Mouse (Mus musculus): ENCODE measurements around the gene Efhc1. TPM values are rescaled to one million over a fixed set of nuclear protein-coding genes. Genes with fewer than 3 reads are reported as not detected.

The Efhc1 gene
- polyA plus RNA-seq, 1 experiment from 2014 or later, result 1.1 TPM

DNA sequence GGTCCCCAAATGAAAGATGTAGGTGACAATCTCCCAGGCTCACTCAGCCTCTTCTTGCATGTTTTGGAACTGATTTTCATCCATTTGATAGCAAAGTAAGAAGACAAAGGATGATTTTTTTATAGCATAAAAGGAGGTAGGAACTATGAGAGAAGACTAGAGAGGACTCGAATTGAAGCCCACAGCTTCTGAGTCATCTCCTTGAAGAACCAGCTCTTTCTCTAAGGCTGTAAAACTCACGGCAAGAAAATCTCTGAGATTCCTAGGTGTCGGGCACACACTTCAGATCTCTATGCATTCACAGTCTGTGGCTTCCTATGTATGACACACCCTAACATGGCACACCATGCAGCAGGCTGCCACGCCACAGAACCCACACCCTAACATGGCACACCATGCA, 77.6 kb downstream of the Efhc1 start:
- Histone ChIP-seq H3K36me3 (peaks cover 3% of the 10 kb centered on the region; the same call in 1 of the 2 replicates), H3K9me3 (no peaks in the 10 kb centered on the region), H3K27me3 (ENCODE audit: insufficient read depth, poor library complexity, severe bottlenecking) (no peaks in the 10 kb centered on the region), H3K4me3 (no peak overlapping the region), H3K27ac (no peak overlapping the region), H3K4me1 (peaks cover 6% of the 10 kb centered on the region; the same call in 1 of the 2 replicates)
- 87% methylated on average over 4 of the region's 4 CpGs for WGBS
- no peak for DNase-seq (ENCODE audit: low spot score)

DNA sequence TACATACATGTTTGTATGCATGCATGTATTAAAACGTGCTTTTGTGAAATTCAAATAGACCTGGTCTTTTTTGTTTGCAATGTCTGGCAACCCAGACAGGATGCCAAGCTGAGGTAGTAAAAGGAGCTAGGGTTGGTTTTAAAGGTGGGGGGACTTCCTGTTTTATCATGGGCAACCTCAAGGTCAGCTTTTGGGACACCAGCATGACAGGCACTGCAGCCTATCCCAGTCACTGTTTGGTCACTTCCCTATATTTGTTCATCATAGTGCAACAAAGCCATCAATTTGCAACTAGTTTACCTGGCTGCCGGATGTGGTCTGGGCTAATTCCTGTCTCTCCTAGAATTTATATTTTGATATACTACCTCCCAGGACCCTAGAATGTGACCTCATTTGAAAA, 80.2 kb downstream of the Efhc1 start:
- 94% methylated on average over 2 of the region's 2 CpGs for WGBS
- Histone ChIP-seq H3K27me3 (ENCODE audit: insufficient read depth, poor library complexity, severe bottlenecking) (no peaks in the 10 kb centered on the region), H3K9me3 (no peaks in the 10 kb centered on the region), H3K4me1 (no peaks in the 10 kb centered on the region), H3K36me3 (peaks cover 8% of the 10 kb centered on the region; the same call in 1 of the 2 replicates), H3K27ac (no peak overlapping the region), H3K4me3 (no peak overlapping the region)
- no peak for DNase-seq (ENCODE audit: low spot score)

- Histone ChIP-seq H3K27ac (no peak overlapping the region), H3K27me3 (ENCODE audit: insufficient read depth, poor library complexity, severe bottlenecking) (no peaks in the 10 kb centered on the region), H3K36me3 (peaks cover 8% of the 10 kb centered on the region; the same call in 1 of the 2 replicates), H3K4me3 (no peak overlapping the region), H3K4me1 (no peaks in the 10 kb centered on the region), H3K9me3 (no peaks in the 10 kb centered on the region)
- DNase-seq (ENCODE audit: low spot score), result no peak
- WGBS, result 88% methylated on average over 11 of the region's 11 CpGs
Observed at GRCm38 (mm10) chr1:21033065-21033791, 81.8 kb downstream of the Efhc1 start.

DNA sequence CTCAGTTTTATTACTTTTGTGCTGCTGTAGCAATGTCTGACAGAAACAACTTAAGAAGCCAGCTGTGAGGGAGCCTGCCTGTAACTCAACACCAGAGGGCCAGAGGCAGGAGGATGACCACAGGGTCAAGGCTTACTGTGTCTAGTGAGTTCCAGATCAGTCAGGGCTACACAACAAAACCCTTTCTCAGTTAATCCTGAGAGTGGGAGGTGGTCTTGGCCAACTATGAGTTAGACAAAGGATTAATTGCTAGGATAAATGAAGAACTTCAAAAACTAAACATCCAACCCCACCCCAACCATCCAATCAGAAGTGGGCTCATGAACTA, 82.3 kb downstream of the Efhc1 start:
- H3K27ac ChIP-seq, result no peak overlapping the region
- H3K36me3 ChIP-seq, result peaks cover 8% of the 10 kb centered on the region; the same call in 1 of the 2 replicates
- H3K4me3 ChIP-seq, result no peak overlapping the region
- H3K4me1 ChIP-seq, result no peaks in the 10 kb centered on the region
- H3K9me3 ChIP-seq, result no peaks in the 10 kb centered on the region
- H3K27me3 ChIP-seq (ENCODE audit: insufficient read depth, poor library complexity, severe bottlenecking), result no peaks in the 10 kb centered on the region
- DNase-seq (ENCODE audit: low spot score), result no peak

DNA sequence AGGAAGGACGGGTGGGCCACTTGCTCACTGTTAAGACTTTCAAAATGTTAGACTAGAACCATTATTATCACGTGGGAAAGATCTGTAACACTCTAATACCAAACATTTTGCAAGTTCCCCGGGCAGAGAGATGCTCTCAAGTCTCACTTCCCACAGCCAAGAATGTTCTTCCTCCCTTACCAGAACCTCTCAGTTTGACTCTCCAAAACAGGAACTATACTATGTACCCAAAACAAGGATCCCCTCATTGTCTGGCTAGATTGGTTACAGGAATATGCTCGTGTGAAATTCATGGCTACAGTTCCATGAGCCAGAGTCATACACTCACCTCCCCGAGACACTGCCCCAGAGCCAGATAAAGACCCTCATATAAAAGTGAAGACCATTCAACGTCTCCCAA, 84.5 kb downstream of the Efhc1 start:
- Histone ChIP-seq H3K27ac (no peak overlapping the region), H3K9me3 (no peaks in the 10 kb centered on the region), H3K36me3 (0 out of 2 replicates have a peak, but pooled peaks cover 5% of the 10 kb centered on the region), H3K27me3 (ENCODE audit: insufficient read depth, poor library complexity, severe bottlenecking) (no peaks in the 10 kb centered on the region), H3K4me1 (peaks cover 4% of the 10 kb centered on the region), H3K4me3 (no peak overlapping the region)
- DNase-seq (ENCODE audit: low spot score), result no peak
- 72% methylated on average over 6 of the region's 6 CpGs for WGBS

DNA sequence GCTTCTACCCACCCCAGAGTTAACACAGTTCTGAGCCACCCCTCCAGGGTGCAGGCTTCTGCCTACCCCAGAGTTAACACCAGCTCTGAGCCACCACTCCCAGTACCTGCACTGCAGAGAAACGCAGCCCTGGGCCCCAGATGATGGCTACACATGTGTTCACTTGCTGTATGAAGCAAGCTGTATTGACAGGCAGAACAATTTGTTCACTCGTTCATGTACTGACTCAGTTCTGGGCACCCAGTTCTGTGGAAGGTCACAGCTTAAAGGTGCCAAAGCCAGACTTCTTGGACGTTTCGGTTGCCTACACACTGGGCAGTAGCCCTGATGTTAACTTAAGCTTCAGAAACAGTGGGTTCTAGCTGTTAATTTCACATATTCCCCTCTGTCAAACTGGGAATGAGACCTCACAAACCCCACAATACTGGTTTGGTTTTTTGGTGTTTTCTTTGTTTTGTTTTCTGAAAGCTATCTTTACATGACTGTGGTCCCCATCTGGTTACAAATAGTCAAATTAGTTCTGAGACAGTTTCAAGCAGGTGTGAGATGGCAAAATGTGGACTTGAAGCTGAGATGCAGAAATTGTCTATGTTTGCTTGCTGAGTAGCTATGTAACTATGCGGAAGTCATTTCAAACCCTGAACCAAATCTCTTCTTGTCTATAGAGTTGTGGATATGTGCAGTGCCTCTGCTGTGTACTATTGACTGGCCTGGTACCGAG, 86.6 kb downstream of the Efhc1 start:
- WGBS, result 81% methylated on average over 6 of the region's 6 CpGs

DNA sequence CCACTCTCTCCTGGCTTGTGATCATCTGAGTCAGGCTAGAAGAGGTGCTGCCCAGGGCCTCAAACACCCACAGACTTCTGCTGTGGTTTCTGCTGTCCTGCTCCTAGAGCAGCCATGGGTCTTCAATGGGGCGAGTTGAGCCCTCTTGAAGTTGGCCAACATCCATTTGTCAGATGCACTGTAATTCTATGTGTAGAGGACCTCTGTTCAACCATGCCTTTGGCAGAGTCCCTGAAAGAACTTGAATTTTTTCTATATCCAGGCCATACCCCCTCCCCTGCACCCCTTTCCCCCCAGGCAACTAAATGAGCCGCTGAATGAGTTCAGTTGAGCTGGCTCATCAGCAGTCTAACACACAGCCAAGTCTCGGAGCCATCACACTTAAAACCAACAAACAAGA, 88.1 kb downstream of the Efhc1 start:
- no peaks in the 10 kb centered on the region for H3K9me3 ChIP-seq
- no peak overlapping the region for H3K27ac ChIP-seq
- H3K4me3 ChIP-seq, result no peak overlapping the region
- DNase-seq (ENCODE audit: low spot score), result no peak
- H3K36me3 ChIP-seq, result 0 out of 2 replicates have a peak, but pooled peaks cover 5% of the 10 kb centered on the region
- 84% methylated on average over 3 of the region's 3 CpGs for WGBS
- peaks cover 9% of the 10 kb centered on the region for H3K4me1 ChIP-seq
- no peaks in the 10 kb centered on the region for H3K27me3 ChIP-seq (ENCODE audit: insufficient read depth, poor library complexity, severe bottlenecking)

More for the DNA sequence above, 86.6 kb downstream of the Efhc1 start:
- H3K27ac ChIP-seq, result no peak overlapping the region
- DNase-seq (ENCODE audit: low spot score), result no peak
- H3K36me3 ChIP-seq, result 0 out of 2 replicates have a peak, but pooled peaks cover 5% of the 10 kb centered on the region
- no peak overlapping the region for H3K4me3 ChIP-seq
- H3K4me1 ChIP-seq, result peaks cover 6% of the 10 kb centered on the region
- H3K27me3 ChIP-seq (ENCODE audit: insufficient read depth, poor library complexity, severe bottlenecking), result no peaks in the 10 kb centered on the region
- no peaks in the 10 kb centered on the region for H3K9me3 ChIP-seq

DNA sequence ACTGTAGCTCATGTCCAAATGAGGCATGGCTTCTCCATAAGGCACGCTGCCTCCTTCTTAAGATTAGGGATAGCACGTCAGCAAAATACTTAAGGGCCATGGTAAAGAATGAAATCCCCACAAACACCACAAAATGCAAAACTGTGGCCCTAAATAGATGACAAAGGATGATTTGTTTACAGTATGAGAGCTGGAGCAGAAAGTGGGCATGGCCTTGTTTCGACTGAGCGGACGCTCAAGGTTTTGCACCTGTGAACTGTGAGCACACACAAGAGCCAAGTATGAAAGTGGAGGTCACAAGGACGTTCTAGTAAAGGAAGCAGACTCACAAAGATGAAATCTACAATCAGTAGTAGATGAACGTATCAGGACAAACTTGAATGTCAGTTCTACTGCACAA, 88.7 kb downstream of the Efhc1 start:
- H3K9me3 ChIP-seq, result no peaks in the 10 kb centered on the region
- 80% methylated on average over 7 of the region's 7 CpGs for WGBS
- H3K4me3 ChIP-seq, result no peak overlapping the region
- no peaks in the 10 kb centered on the region for H3K27me3 ChIP-seq (ENCODE audit: insufficient read depth, poor library complexity, severe bottlenecking)
- 0 out of 2 replicates have a peak, but pooled peaks cover 2% of the 10 kb centered on the region for H3K36me3 ChIP-seq
- no peak for DNase-seq (ENCODE audit: low spot score)
- H3K4me1 ChIP-seq, result peaks cover 9% of the 10 kb centered on the region
- H3K27ac ChIP-seq, result no peak overlapping the region

Other genes starting within 250 kb of the Efhc1 start
- not detected in 2 replicates for gene Il17a, start 220.7 kb upstream of the Efhc1 start, polyA plus RNA-seq (2016; fragmentation: Nextera tagmentation; extraction: Ambion mirVana)
- 0.16 TPM in 1 of 2 replicates, not detected in the other for gene Il17f, start 161.0 kb upstream of the Efhc1 start, polyA plus RNA-seq (2016; fragmentation: Nextera tagmentation; extraction: Ambion mirVana)
- gene Mcm3, start 131.3 kb upstream of the Efhc1 start, polyA plus RNA-seq (2016; fragmentation: Nextera tagmentation; extraction: Ambion mirVana), result 168 and 195 TPM in 2 replicates
- gene Paqr8, start 61.0 kb upstream of the Efhc1 start, polyA plus RNA-seq (2016; fragmentation: Nextera tagmentation; extraction: Ambion mirVana), result 2.7 and 3.2 TPM in 2 replicates
- gene Tram2, start 127.6 kb downstream of the Efhc1 start, polyA plus RNA-seq (2016; fragmentation: Nextera tagmentation; extraction: Ambion mirVana), result 5.2 and 5.8 TPM in 2 replicates

Data from heart, embryonic 10.5 days (tissue).